Mouse (Mus musculus) midbrain, embryonic 13.5 days (tissue): Measurements from ENCODE around the gene Kcna1. TPM values are rescaled to one million over a fixed set of nuclear protein-coding genes. Genes with fewer than 3 reads are reported as not detected.

Source experiments
- ATAC-seq: fragments of 200-750 bp; cut with Nextera tagmentation; 2 replicates; pipeline ENCODE4 v1.8.0; 2017; ENCODE audit warnings: mild to moderate bottlenecking, moderate TSS enrichment, moderate library complexity
- H3K27ac ChIP-seq: fragments of 300-500 bp; sonication (generic); 2 replicates; pipeline ENCODE4 v1.5.1; 2015; ENCODE audit warnings: inconsistent platforms, mild to moderate bottlenecking, moderate library complexity
- H3K27me3 ChIP-seq: fragments of 300-500 bp; sonication (generic); 2 replicates; pipeline ENCODE4 v1.6.1; 2015; ENCODE audit warnings: mild to moderate bottlenecking, inconsistent platforms
- H3K36me3 ChIP-seq: fragments of 300-500 bp; sonication (generic); 2 replicates; pipeline ENCODE4 v1.6.1; 2015; ENCODE audit warnings: mild to moderate bottlenecking, inconsistent platforms
- H3K4me1 ChIP-seq: fragments of 300-500 bp; sonication (generic); replicated peaks from 2 replicates; pipeline ENCODE4 v1.6.1; 2015; ENCODE audit warnings: inconsistent platforms
- H3K4me2 ChIP-seq: fragments of 300-500 bp; sonication (generic); replicated peaks from 2 replicates; pipeline ENCODE4 v1.6.1; 2015; ENCODE audit warnings: moderate library complexity, mild to moderate bottlenecking, inconsistent platforms
- H3K4me3 ChIP-seq: fragments of 300-500 bp; sonication (generic); replicated peaks from 2 replicates; pipeline ENCODE4 v1.5.1; 2015; ENCODE audit warnings: mild to moderate bottlenecking, inconsistent platforms
- H3K9ac ChIP-seq: fragments of 300-500 bp; sonication (generic); replicated peaks from 2 replicates; pipeline ENCODE4 v1.6.1; 2015; ENCODE audit warnings: mild to moderate bottlenecking, inconsistent platforms
- H3K9me3 ChIP-seq: fragments of 300-500 bp; sonication (generic); 2 replicates; pipeline ENCODE4 v1.6.1; 2016; ENCODE audit warnings: mild to moderate bottlenecking, inconsistent platforms
- WGBS: fragments of 180-500 bp; shearing (Covaris S2); methylation state at CpG from one replicate; pipeline ENCODE4 v1.1.7; 2015; 5-methylcytosine and 5-hydroxymethylcytosine counted together
- polyA plus RNA-seq: library from polyadenylated mRNA; unstranded; fragments of >200 nt; fragmentation: Nextera tagmentation; extraction: Ambion mirVana; gene quantifications from 2 replicates; pipeline ENCODE4 v1.2.1, GENCODE M21; 2015

The Kcna1 gene
- polyA plus RNA-seq, 1 experiment from 2014 or later, result 2.5 TPM

GRCm38 (mm10) chr6:126644181-126645043 lies 1.8 kb downstream of the Kcna1 start:
- Histone ChIP-seq H3K27ac (no peak overlapping the region), H3K9me3 (no peaks in the 10 kb centered on the region), H3K36me3 (no peaks in the 10 kb centered on the region), H3K4me2 (peak overlapping the region; percentile 99), H3K4me3 (peak overlapping the region; percentile 64), H3K9ac (peak overlapping the region; percentile 69), H3K4me1 (peaks cover 44% of the 10 kb centered on the region), H3K27me3 (peaks cover 57% of the 10 kb centered on the region)
- peak; percentile 62 for ATAC-seq
- under 1% methylated on average over 65 of the region's 66 CpGs for WGBS

- peaks cover 57% of the 10 kb centered on the region for H3K27me3 ChIP-seq
- peak overlapping the region; percentile 69 for H3K9ac ChIP-seq
- H3K9me3 ChIP-seq, result no peaks in the 10 kb centered on the region
- H3K4me2 ChIP-seq, result peak overlapping the region; percentile 99
- ATAC-seq, result no peak
- under 1% methylated on average over 25 of the region's 25 CpGs for WGBS
- H3K27ac ChIP-seq, result no peak overlapping the region
- H3K36me3 ChIP-seq, result no peaks in the 10 kb centered on the region
- peaks cover 37% of the 10 kb centered on the region for H3K4me1 ChIP-seq
- peak overlapping the region; percentile 64 for H3K4me3 ChIP-seq
These were observed 2.7 kb downstream of the Kcna1 start for GRCm38 (mm10) chr6:126643341-126644055.

GRCm38 (mm10) chr6:126642856-126643321 lies 3.3 kb downstream of the Kcna1 start:
- WGBS, result 1% methylated on average over 36 of the region's 36 CpGs
- H3K27me3 ChIP-seq, result peaks cover 55% of the 10 kb centered on the region
- H3K4me1 ChIP-seq, result peaks cover 37% of the 10 kb centered on the region

GRCm38 (mm10) chr6:126628451-126628850 lies 17.7 kb downstream of the Kcna1 start:
- Histone ChIP-seq H3K4me3 (no peak overlapping the region), H3K4me2 (no peak overlapping the region), H3K36me3 (no peaks in the 10 kb centered on the region), H3K9ac (no peak overlapping the region), H3K27ac (no peak overlapping the region), H3K4me1 (no peaks in the 10 kb centered on the region), H3K9me3 (no peaks in the 10 kb centered on the region), H3K27me3 (no peaks in the 10 kb centered on the region)
- no peak for ATAC-seq
- 87% methylated on average over 7 of the region's 7 CpGs for WGBS

More at GRCm38 (mm10) chr6:126642856-126643321, 3.3 kb downstream of the Kcna1 start:
- Histone ChIP-seq H3K9me3 (no peaks in the 10 kb centered on the region), H3K27ac (no peak overlapping the region), H3K9ac (peak overlapping the region; percentile 69; the same call in 1 of the 2 replicates), H3K4me3 (peak overlapping the region; percentile 64), H3K4me2 (peak overlapping the region; percentile 99), H3K36me3 (no peaks in the 10 kb centered on the region)
- no peak for ATAC-seq

GRCm38 (mm10) chr6:126618455-126618854 lies 27.7 kb downstream of the Kcna1 start:
- Histone ChIP-seq H3K4me1 (peaks cover 2% of the 10 kb centered on the region; the same call in 1 of the 2 replicates), H3K36me3 (no peaks in the 10 kb centered on the region), H3K27me3 (no peaks in the 10 kb centered on the region), H3K4me3 (no peak overlapping the region), H3K4me2 (no peak overlapping the region), H3K27ac (no peak overlapping the region), H3K9ac (no peak overlapping the region), H3K9me3 (no peaks in the 10 kb centered on the region)
- 81% methylated on average over 4 of the region's 4 CpGs for WGBS
- ATAC-seq, result no peak

GRCm38 (mm10) chr6:126610746-126611145 lies 35.4 kb downstream of the Kcna1 start:
- 86% methylated on average over 4 of the region's 4 CpGs for WGBS
- Histone ChIP-seq H3K27me3 (0 out of 2 replicates have a peak, but pooled peaks cover 5% of the 10 kb centered on the region), H3K27ac (no peak overlapping the region), H3K4me2 (no peak overlapping the region), H3K36me3 (no peaks in the 10 kb centered on the region), H3K4me3 (no peak overlapping the region), H3K9me3 (no peaks in the 10 kb centered on the region), H3K9ac (no peak overlapping the region), H3K4me1 (peaks cover 6% of the 10 kb centered on the region; the same call in 1 of the 2 replicates)
- ATAC-seq, result no peak

- 70% methylated on average over 17 of the region's 17 CpGs for WGBS
These were observed 36.8 kb downstream of the Kcna1 start for GRCm38 (mm10) chr6:126609193-126609947.

GRCm38 (mm10) chr6:126601843-126602326 lies 44.3 kb downstream of the Kcna1 start:
- H3K36me3 ChIP-seq, result no peaks in the 10 kb centered on the region
- no peak overlapping the region for H3K4me2 ChIP-seq
- H3K27me3 ChIP-seq, result no peaks in the 10 kb centered on the region
- H3K9ac ChIP-seq, result no peak overlapping the region
- H3K4me1 ChIP-seq, result no peaks in the 10 kb centered on the region
- H3K27ac ChIP-seq, result 0 out of 2 replicates have a peak overlapping the region, but pooled peaks have one; percentile 25
- no peak overlapping the region for H3K4me3 ChIP-seq
- WGBS, result 83% methylated on average over 13 of the region's 13 CpGs
- 0 out of 2 replicates have a peak, but pooled peaks have one; percentile 55 for ATAC-seq
- no peaks in the 10 kb centered on the region for H3K9me3 ChIP-seq

More at GRCm38 (mm10) chr6:126609193-126609947, 36.8 kb downstream of the Kcna1 start:
- H3K4me3 ChIP-seq, result no peak overlapping the region
- H3K9ac ChIP-seq, result no peak overlapping the region
- no peak overlapping the region for H3K27ac ChIP-seq
- H3K4me1 ChIP-seq, result peaks cover 6% of the 10 kb centered on the region; the same call in 1 of the 2 replicates
- 0 out of 2 replicates have a peak, but pooled peaks cover 5% of the 10 kb centered on the region for H3K27me3 ChIP-seq
- no peaks in the 10 kb centered on the region for H3K9me3 ChIP-seq
- H3K4me2 ChIP-seq, result no peak overlapping the region
- ATAC-seq, result no peak
- H3K36me3 ChIP-seq, result no peaks in the 10 kb centered on the region

GRCm38 (mm10) chr6:126599201-126599995 lies 46.8 kb downstream of the Kcna1 start:
- H3K4me1 ChIP-seq, result no peaks in the 10 kb centered on the region
- WGBS, result 94% methylated on average over 3 of the region's 3 CpGs

GRCm38 (mm10) chr6:126597741-126598140 lies 48.4 kb downstream of the Kcna1 start:
- Histone ChIP-seq H3K27ac (no peak overlapping the region), H3K4me1 (no peaks in the 10 kb centered on the region), H3K36me3 (no peaks in the 10 kb centered on the region), H3K4me3 (no peak overlapping the region), H3K4me2 (no peak overlapping the region), H3K27me3 (no peaks in the 10 kb centered on the region), H3K9me3 (no peaks in the 10 kb centered on the region), H3K9ac (no peak overlapping the region)
- WGBS, result 92% methylated on average over 4 of the region's 4 CpGs
- no peak for ATAC-seq

More at GRCm38 (mm10) chr6:126599201-126599995, 46.8 kb downstream of the Kcna1 start:
- no peak for ATAC-seq
- H3K27me3 ChIP-seq, result no peaks in the 10 kb centered on the region
- no peak overlapping the region for H3K4me2 ChIP-seq
- no peaks in the 10 kb centered on the region for H3K9me3 ChIP-seq
- H3K4me3 ChIP-seq, result no peak overlapping the region
- no peak overlapping the region for H3K27ac ChIP-seq
- H3K9ac ChIP-seq, result no peak overlapping the region
- no peaks in the 10 kb centered on the region for H3K36me3 ChIP-seq
